Mouse (Mus musculus): ENCODE data around the gene Fam131b.

Gene Fam131b

DNA sequence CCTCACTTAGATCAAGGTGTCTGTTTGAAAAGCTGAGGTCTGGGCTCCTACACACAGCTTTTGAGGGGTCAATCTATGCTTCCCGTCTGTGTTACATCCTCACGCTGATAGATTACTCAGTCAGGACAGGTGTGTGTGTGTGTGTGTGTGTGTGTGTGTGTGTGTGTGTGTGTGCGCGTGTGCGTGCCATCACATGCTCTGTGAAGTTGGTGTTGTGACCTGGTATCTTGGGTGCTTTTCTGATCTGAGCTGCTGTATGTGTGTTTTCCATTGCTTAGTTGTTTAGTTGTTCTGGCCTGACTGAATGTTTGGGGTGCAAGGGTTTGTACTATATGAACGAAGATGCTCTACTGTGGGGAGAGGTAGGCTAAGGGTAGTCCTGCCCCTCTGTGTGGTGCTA lies 30.9 kb upstream of the Fam131b start:
- no peak for DNase-seq

DNA sequence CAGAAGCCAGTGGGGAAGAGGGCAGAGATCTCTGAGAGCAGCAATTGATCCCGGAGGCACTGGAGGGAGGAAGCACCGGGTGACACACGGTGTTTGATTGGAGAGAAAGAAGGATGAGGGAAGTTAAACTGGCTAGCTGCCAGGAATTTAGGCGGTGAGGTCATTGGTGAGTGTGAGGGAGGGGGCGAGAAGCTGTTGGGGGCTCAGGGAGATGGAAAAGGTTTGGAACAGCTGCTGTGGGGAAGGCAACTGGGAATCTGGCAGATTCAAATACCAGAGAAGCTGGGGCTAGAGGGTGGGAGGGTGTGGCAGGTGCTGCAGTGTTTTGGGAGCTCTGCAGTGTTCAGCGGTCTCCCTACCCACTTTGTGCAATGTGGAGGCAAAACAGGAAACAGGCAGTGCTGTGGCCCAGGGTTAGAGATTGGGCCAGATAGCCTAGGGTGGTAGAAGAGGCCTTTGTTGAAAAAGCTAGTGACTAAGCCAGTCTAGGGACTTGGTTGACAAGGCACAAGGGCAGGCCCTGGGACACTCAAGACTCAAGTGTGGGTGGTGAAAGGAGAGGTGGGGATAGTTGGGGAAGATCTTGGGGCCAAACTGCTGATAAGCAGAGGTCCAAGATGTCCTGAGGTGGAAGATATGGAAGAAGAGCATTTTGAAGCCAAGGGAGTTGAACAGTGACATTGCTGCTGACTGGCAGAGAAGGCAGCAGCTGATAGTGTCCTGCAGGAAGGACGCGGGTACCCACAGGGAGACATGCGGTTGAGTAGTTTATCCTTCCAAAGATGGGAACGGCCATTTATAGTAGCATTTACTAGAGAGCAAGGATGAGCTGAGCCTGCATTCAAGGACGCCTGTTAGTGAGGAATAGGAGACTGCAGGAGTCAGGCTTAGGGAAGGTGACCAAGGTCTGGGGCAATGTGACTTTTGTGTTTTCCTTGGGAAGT lies 29.9 kb upstream of the Fam131b start:
- no peak for DNase-seq

DNA sequence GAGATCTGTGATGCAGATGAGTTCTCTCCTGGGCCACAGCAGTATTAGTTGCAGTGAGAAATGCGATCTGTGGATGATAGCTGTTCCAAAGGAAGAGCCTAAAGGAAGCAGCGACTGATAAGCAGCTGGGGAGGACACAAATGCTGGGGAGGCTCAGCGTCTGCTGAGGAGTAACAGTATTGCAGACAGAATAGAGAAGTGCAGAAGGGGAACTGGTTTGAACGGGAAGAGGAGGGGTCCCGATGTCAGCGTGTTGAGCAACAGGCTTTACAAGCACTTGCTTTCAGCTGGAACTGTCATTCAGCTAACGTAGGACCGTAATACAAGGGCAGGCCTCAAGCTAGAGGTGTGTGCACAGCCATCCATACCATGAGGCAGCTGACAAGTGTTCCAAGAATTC lies 28.7 kb upstream of the Fam131b start:
- no peak for DNase-seq

DNA sequence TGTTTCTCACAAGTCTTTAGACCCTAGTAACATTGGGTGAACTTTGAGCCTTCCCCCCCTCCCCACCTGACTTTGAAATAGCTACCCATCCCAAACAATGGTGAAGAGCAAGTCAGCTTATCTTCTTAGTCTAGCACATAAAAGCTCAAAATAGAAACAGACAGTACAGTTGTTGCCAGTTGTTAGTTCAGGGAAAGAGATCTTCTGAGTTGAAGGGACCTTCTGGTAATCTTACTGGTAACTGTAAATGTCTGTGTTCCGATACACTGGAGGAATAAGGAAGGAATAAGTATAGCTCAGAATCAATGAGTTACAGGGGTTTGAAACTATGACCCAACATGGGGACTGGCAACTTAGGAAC lies 28.0 kb upstream of the Fam131b start:
- DNase-seq, result no peak

GRCm38 (mm10) chr6:42351776-42352485 lies 27.5 kb upstream of the Fam131b start:
- no peak for DNase-seq

GRCm38 (mm10) chr6:42350968-42351775 lies 26.7 kb upstream of the Fam131b start:
- no peak for DNase-seq

DNA sequence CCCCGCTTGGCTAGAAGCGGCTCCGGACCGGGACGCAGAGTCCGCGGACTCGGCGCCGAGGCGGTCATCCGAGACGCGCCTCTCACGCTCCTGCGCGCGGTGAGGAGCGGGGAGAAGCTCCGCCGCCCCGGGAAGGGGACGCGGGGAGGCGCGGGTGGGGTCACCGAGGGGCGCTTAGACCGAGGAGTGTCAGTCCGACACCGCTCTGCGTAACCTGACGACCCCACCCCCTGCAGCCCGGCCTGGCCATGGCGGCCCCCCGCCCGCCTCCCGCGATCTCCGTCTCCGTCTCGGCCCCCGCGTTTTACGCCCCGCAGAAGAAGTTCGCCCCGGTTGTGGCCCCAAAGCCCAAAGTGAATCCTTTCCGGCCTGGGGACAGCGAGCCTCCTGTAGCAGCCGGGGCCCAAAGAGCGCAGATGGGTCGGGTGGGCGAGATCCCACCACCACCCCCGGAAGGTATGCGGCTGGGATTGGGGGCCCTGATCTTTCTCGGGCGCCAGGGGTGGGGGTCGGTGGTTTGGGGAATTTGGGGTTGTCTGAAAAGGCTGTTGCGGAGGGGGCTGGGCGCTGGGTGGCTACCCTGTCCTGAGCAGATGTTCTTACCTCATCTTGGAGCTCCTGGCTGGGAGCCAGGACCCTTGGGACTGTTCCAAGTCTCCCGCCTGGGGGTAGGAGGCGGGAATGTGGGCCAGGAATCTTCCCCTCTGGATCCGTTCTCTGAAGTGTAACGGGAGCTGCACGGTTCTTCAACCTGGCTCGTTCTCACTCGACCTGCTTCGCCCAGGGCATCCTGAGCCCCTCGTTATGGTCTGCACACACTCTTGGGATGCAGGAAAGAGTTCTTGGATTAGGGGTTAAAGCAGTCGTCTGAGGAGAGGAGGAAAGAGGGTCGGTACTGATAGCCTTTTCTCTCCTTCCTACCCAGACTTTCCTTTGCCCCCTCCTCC lies 25.9 kb upstream of the Fam131b start:
- DNase-seq, result peak; percentile 66

GRCm38 (mm10) chr6:42349426-42350020 lies 25.1 kb upstream of the Fam131b start, which contains the start of gene Zyx:
Zyx (plus strand) TSS chr6:42349630.
- peak; percentile 82 for DNase-seq

DNA sequence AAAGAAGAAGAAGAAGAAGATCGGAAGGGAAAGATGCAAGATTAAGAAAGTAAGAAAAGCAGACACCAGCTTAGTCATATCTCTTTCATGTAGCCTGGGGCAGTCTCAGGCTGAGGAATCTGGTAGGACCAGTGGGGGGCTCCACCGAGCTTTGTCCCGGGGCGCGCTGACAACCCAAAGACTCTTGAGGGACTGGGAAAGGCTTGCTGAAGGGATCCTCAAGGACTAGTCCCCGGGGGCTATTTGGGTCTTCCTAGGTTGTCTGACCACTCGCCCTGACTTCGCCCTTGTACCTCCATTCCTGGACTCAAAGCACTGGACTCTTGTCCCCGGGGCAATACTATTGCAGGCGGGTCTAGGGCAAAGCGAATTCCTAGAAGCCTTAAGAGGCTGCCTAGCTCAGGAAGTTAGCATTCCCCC lies 24.6 kb upstream of the Fam131b start:
- DNase-seq, result peak; percentile 61

- DNase-seq, result no peak
These were observed 24.0 kb upstream of the Fam131b start for GRCm38 (mm10) chr6:42348281-42349005.

GRCm38 (mm10) chr6:42344255-42344654 lies 19.8 kb upstream of the Fam131b start:
- DNase-seq, result no peak

DNA sequence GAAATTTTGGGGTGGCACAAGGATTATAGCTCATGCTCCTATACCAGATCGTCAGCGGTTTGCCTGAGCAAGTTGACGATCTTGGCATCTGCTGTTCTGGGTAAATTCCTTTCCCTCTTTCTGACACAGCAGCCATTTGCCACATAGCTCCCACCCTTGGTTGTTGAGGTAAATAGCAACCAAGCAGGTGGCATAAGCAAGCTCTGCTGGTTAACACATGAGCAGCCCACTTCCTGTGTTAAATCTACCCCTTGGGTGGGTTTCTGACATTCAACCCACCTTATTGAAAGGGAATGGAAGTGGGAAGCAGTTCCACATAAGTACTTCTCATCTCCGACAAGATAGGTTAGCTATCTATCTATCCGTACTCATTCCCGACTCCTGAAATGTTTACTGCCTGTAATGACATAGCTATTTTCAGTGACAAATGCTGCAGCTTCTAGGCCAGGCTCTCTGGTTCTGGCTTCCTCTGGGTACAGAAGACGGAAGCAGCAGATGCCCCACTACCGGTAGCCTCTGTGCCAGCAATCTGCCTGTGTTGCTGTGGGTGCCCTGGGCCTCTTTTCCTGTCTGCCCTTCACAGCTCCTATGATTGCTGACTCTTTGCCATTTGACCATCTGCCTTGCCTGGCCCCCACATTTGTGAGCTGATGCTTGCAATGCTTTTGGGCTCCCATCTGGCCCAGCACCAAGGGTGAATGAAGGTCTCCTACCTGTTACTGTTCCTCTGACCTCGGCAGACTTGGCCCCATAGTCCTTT lies 19.1 kb upstream of the Fam131b start:
- no peak for DNase-seq

- no peak for DNase-seq
These were observed 17.7 kb upstream of the Fam131b start for GRCm38 (mm10) chr6:42342171-42342570.

GRCm38 (mm10) chr6:42339981-42340380 lies 15.5 kb upstream of the Fam131b start:
- DNase-seq, result no peak

DNA sequence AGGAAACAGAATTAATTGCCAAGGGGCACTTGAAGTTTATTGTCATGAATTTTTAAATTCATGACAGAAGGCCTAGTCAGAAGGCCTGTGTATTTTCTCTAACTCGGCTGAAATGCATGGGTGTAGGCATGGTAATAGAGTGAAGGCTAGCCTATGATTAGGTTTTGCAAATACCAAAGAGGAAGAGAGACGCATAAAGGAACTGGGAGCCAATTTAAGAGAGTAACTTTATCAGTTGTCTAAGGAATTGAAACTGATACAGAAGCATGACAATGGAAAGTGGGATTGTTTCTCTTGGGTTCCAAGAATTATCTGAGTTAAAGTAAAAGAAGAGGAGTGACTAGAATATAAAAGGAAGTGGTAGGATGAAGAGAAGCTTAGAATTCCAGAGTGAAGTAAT lies 14.7 kb upstream of the Fam131b start:
- no peak for DNase-seq

DNA sequence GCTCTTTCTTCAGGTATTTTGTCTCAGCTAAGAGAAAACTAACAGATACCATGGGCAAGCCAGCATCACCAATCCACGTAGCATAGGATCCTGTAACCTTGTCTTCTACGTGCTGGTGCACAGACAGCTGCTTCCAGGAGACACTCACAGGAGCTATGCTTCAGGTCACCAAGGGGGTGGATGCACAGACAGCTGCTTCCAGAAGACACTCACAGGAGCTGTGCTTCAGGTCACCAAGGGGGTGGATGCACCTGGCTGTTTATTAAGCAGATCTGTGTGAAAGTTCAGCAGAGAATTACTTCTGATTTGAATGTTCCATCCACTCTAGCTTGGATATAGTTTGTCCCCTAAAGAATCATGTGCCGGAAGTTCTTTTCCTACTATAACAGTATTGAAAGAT lies 6.5 kb upstream of the Fam131b start:
- no peak for DNase-seq

DNA sequence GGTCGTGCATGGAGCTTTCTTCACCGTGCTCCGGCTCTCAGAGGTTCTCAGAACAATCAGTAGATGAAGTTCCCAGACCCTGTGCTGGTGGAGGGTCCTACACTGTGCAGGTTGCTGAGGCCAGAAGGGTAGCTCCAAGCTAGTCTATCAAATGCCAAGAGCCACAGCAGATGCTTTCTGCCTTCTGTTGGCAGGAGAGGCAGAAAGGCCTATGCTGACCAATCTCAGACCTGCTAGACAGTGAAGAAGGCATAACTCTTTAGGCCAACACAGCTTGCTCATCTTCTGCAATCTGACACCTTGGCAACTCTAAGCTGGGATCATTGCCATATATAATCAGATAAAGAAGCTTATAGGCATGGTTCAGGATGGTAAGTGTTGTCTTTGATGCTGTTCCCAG lies 5.8 kb upstream of the Fam131b start:
- no peak for DNase-seq

GRCm38 (mm10) chr6:42328757-42329156 lies 4.3 kb upstream of the Fam131b start:
- DNase-seq, result no peak

GRCm38 (mm10) chr6:42326509-42326908 lies 2.1 kb upstream of the Fam131b start:
- DNase-seq, result no peak

GRCm38 (mm10) chr6:42325268-42325609 lies 796 bp upstream of the Fam131b start:
- DNase-seq, result peak; percentile 79

All from right cerebral cortex, postnatal 25 days (tissue).